Mouse (Mus musculus): ENCODE results near the gene Gm10142. TPM values are rescaled to one million over a fixed set of nuclear protein-coding genes. Genes with fewer than 3 reads are reported as not detected.
A peak's percentile ranks its signal among the peaks of the same experiment; 100 is the strongest.
"Not testable (repeated sequence)": the region's sequence is repeated elsewhere in the genome, so short reads cannot be mapped to it uniquely, and the experiment has no call there.

The Gm10142 gene
- polyA plus RNA-seq, 1 experiment = not detected

- no peak for TF ChIP-seq GATA1 (IDR thresholded peaks at IDR 0.05; ENCODE audit: borderline replicate concordance, low read length)
- no peak overlapping the region for H3K4me3 ChIP-seq (replicated peaks)
- H3K4me1 ChIP-seq = peaks cover 5% of the 10 kb centered on the region
- H3K27me3 ChIP-seq (replicated peaks) = peaks cover 29% of the 10 kb centered on the region
- H3K9me3 ChIP-seq = peaks cover 4% of the 10 kb centered on the region; the same call in 1 of the 2 replicates
- H3K36me3 ChIP-seq (replicated peaks; ENCODE audit: low read length) = no peaks in the 10 kb centered on the region
These were observed 13.6 kb downstream of the Gm10142 start for GRCm38 (mm10) chr10:77729241-77729640.

GRCm38 (mm10) chr10:77735928-77736327 is 20.3 kb downstream of the Gm10142 start:
- TF ChIP-seq FLI1 (IDR thresholded peaks at IDR 0.05; ENCODE audit: low read length) (no peak), GATA1 (IDR thresholded peaks at IDR 0.05; ENCODE audit: borderline replicate concordance, low read length) (no peak)
- Histone ChIP-seq H3K4me1 (peaks cover 9% of the 10 kb centered on the region), H3K9me3 (peaks cover 11% of the 10 kb centered on the region), H3K4me3 (replicated peaks) (no peak overlapping the region), H3K27me3 (replicated peaks) (peaks cover 39% of the 10 kb centered on the region), H3K36me3 (replicated peaks; ENCODE audit: low read length) (no peaks in the 10 kb centered on the region)

- Histone ChIP-seq H3K27me3 (replicated peaks) (peaks cover 47% of the 10 kb centered on the region), H3K9me3 (peaks cover 9% of the 10 kb centered on the region), H3K4me3 (replicated peaks) (no peak overlapping the region), H3K4me1 (peaks cover 3% of the 10 kb centered on the region; the same call in 1 of the 2 replicates), H3K36me3 (replicated peaks; ENCODE audit: low read length) (no peaks in the 10 kb centered on the region)
- TF ChIP-seq GATA1 (IDR thresholded peaks at IDR 0.05; ENCODE audit: borderline replicate concordance, low read length) = no peak
- TF ChIP-seq FLI1 (IDR thresholded peaks at IDR 0.05; ENCODE audit: low read length) = no peak
These were observed 23.3 kb downstream of the Gm10142 start for GRCm38 (mm10) chr10:77738929-77739328.

GRCm38 (mm10) chr10:77741924-77742688 is 26.5 kb downstream of the Gm10142 start, which contains the start of gene Gm18596:
Gene Gm18596 (minus strand): TSS chr10:77742638.
- H3K4me3 ChIP-seq (replicated peaks); H3K36me3 ChIP-seq (replicated peaks; ENCODE audit: low read length); H3K4me1 ChIP-seq: not testable (repeated sequence)
- peaks cover 41% of the 10 kb centered on the region for H3K27me3 ChIP-seq (replicated peaks)
- peaks cover 11% of the 10 kb centered on the region for H3K9me3 ChIP-seq

- not testable (repeated sequence) for H3K36me3 ChIP-seq (replicated peaks; ENCODE audit: low read length); H3K4me1 ChIP-seq
- Histone ChIP-seq H3K4me3 (replicated peaks) (peak overlapping the region; percentile 50), H3K27me3 (replicated peaks) (peaks cover 28% of the 10 kb centered on the region), H3K9me3 (peaks cover 34% of the 10 kb centered on the region)
These were observed 35.1 kb downstream of the Gm10142 start for GRCm38 (mm10) chr10:77750686-77751085.

GRCm38 (mm10) chr10:77751254-77751653 is 35.6 kb downstream of the Gm10142 start, which contains the start of gene Gm9736:
Gene Gm9736 (minus strand): TSS chr10:77751354.
- not testable (repeated sequence) for H3K36me3 ChIP-seq (replicated peaks; ENCODE audit: low read length); H3K4me1 ChIP-seq
- Histone ChIP-seq H3K9me3 (peaks cover 29% of the 10 kb centered on the region), H3K4me3 (replicated peaks) (peak within 1 kb of the TSS; percentile 50), H3K27me3 (replicated peaks) (peaks cover 23% of the 10 kb centered on the region)

GRCm38 (mm10) chr10:77752312-77752711 is 36.7 kb downstream of the Gm10142 start:
- Histone ChIP-seq H3K9me3 (peaks cover 21% of the 10 kb centered on the region), H3K27me3 (replicated peaks) (peaks cover 25% of the 10 kb centered on the region)
- H3K4me1 ChIP-seq; H3K4me3 ChIP-seq (replicated peaks); H3K36me3 ChIP-seq (replicated peaks; ENCODE audit: low read length): not testable (repeated sequence)

GRCm38 (mm10) chr10:77753448-77753847 is 37.8 kb downstream of the Gm10142 start:
- Histone ChIP-seq H3K27me3 (replicated peaks) (peaks cover 24% of the 10 kb centered on the region), H3K9me3 (peaks cover 10% of the 10 kb centered on the region), H3K36me3 (replicated peaks; ENCODE audit: low read length) (no peaks in the 10 kb centered on the region), H3K4me1 (peaks cover 5% of the 10 kb centered on the region; the same call in 1 of the 2 replicates), H3K4me3 (replicated peaks) (no peak overlapping the region)
- TF ChIP-seq GATA1 (IDR thresholded peaks at IDR 0.05; ENCODE audit: borderline replicate concordance, low read length) (no peak), FLI1 (IDR thresholded peaks at IDR 0.05; ENCODE audit: low read length) (no peak)

- H3K9me3 ChIP-seq; H3K4me1 ChIP-seq; H3K36me3 ChIP-seq (replicated peaks; ENCODE audit: low read length); H3K4me3 ChIP-seq (replicated peaks): not testable (repeated sequence)
- peaks cover 11% of the 10 kb centered on the region for H3K27me3 ChIP-seq (replicated peaks)
These were observed 44.0 kb downstream of the Gm10142 start, which contains the start of gene Gm3233 for GRCm38 (mm10) chr10:77759582-77759981. Gene Gm3233 (minus strand): TSS chr10:77759682.

Other genes with a start within 250 kb of the Gm10142 start
- gene Fam207a, start 200.0 kb upstream of the Gm10142 start, polyA plus RNA-seq (2012; ENCODE audit: insufficient read depth, low replicate concordance) = 19.5 and 88.9 TPM in 2 replicates
- gene Itgb2, start 185.6 kb upstream of the Gm10142 start, polyA plus RNA-seq (2012; ENCODE audit: insufficient read depth, low replicate concordance) = 35.5 and 120 TPM in 2 replicates
- 284 and 814 TPM in 2 replicates for gene Pttg1ip, start 134.1 kb upstream of the Gm10142 start, polyA plus RNA-seq (2012; ENCODE audit: insufficient read depth, low replicate concordance)
- 11.6 and 90.7 TPM in 2 replicates for gene Sumo3, start 109.7 kb upstream of the Gm10142 start, polyA plus RNA-seq (2012; ENCODE audit: insufficient read depth, low replicate concordance)
- 9.0 and 23.2 TPM in 2 replicates for gene Gm49325, start 109.6 kb upstream of the Gm10142 start, polyA plus RNA-seq (2012; ENCODE audit: insufficient read depth, low replicate concordance)
- 14.2 and 28.4 TPM in 2 replicates for gene Ube2g2, start 93.5 kb upstream of the Gm10142 start, polyA plus RNA-seq (2012; ENCODE audit: insufficient read depth, low replicate concordance)
- gene Tspear, start 29.2 kb upstream of the Gm10142 start, polyA plus RNA-seq (2012; ENCODE audit: insufficient read depth, low replicate concordance) = 1.0 and 1.3 TPM in 2 replicates
- not detected in 2 replicates for gene Gm19402, start 25.1 kb upstream of the Gm10142 start, polyA plus RNA-seq (2012; ENCODE audit: insufficient read depth, low replicate concordance)
- not detected in 2 replicates for gene Gm9508, start 18.6 kb upstream of the Gm10142 start, polyA plus RNA-seq (2012; ENCODE audit: insufficient read depth, low replicate concordance)
- gene Gm10272, start 9.2 kb upstream of the Gm10142 start, polyA plus RNA-seq (2012; ENCODE audit: insufficient read depth, low replicate concordance) = not detected in 2 replicates
- not detected in 2 replicates for gene Gm10024, start 4.3 kb upstream of the Gm10142 start, polyA plus RNA-seq (2012; ENCODE audit: insufficient read depth, low replicate concordance)
- not detected in 2 replicates for gene Krtap12-1, start 4.8 kb downstream of the Gm10142 start, polyA plus RNA-seq (2012; ENCODE audit: insufficient read depth, low replicate concordance)
- not detected in 2 replicates for gene Gm10100, start 10.7 kb downstream of the Gm10142 start, polyA plus RNA-seq (2012; ENCODE audit: insufficient read depth, low replicate concordance)
- not detected in 2 replicates for gene Gm18596, start 26.8 kb downstream of the Gm10142 start, polyA plus RNA-seq (2012; ENCODE audit: insufficient read depth, low replicate concordance)
- gene Gm9736, start 35.5 kb downstream of the Gm10142 start, polyA plus RNA-seq (2012; ENCODE audit: insufficient read depth, low replicate concordance) = not detected in 2 replicates
- gene Gm3233, start 43.9 kb downstream of the Gm10142 start, polyA plus RNA-seq (2012; ENCODE audit: insufficient read depth, low replicate concordance) = not detected in 2 replicates
- not detected in 2 replicates for gene Gm3238, start 55.5 kb downstream of the Gm10142 start, polyA plus RNA-seq (2012; ENCODE audit: insufficient read depth, low replicate concordance)
- not detected in 2 replicates for gene Gm7138, start 61.1 kb downstream of the Gm10142 start, polyA plus RNA-seq (2012; ENCODE audit: insufficient read depth, low replicate concordance)
- gene Gm3250, start 66.7 kb downstream of the Gm10142 start, polyA plus RNA-seq (2012; ENCODE audit: insufficient read depth, low replicate concordance) = not detected in 2 replicates
- gene Gm7137, start 72.4 kb downstream of the Gm10142 start, polyA plus RNA-seq (2012; ENCODE audit: insufficient read depth, low replicate concordance) = not detected in 2 replicates
- gene Gm9639, start 79.3 kb downstream of the Gm10142 start, polyA plus RNA-seq (2012; ENCODE audit: insufficient read depth, low replicate concordance) = not detected in 2 replicates
- not detected in 2 replicates for gene Gm19668, start 83.3 kb downstream of the Gm10142 start, polyA plus RNA-seq (2012; ENCODE audit: insufficient read depth, low replicate concordance)
- gene Gm9507, start 96.0 kb downstream of the Gm10142 start, polyA plus RNA-seq (2012; ENCODE audit: insufficient read depth, low replicate concordance) = not detected in 2 replicates
- not detected in 2 replicates for gene Gm2696, start 98.9 kb downstream of the Gm10142 start, polyA plus RNA-seq (2012; ENCODE audit: insufficient read depth, low replicate concordance)
- not detected in 2 replicates for gene Krtap10-4, start 111.3 kb downstream of the Gm10142 start, polyA plus RNA-seq (2012; ENCODE audit: insufficient read depth, low replicate concordance)
- not detected in 2 replicates for gene Krtap10-10, start 120.1 kb downstream of the Gm10142 start, polyA plus RNA-seq (2012; ENCODE audit: insufficient read depth, low replicate concordance)
- not detected in 2 replicates for gene Gm36176, start 131.0 kb downstream of the Gm10142 start, polyA plus RNA-seq (2012; ENCODE audit: insufficient read depth, low replicate concordance)
- gene Gm10318, start 137.1 kb downstream of the Gm10142 start, polyA plus RNA-seq (2012; ENCODE audit: insufficient read depth, low replicate concordance) = not detected in 2 replicates
- gene Gm3285, start 146.2 kb downstream of the Gm10142 start, polyA plus RNA-seq (2012; ENCODE audit: insufficient read depth, low replicate concordance) = not detected in 2 replicates
- gene Lrrc3, start 186.7 kb downstream of the Gm10142 start, polyA plus RNA-seq (2012; ENCODE audit: insufficient read depth, low replicate concordance) = 0.03 TPM in 1 of 2 replicates, not detected in the other